Mouse (Mus musculus) heart, embryonic 13.5 days (tissue): ENCODE measurements around the gene B3galt1. TPM values are rescaled to one million over a fixed set of nuclear protein-coding genes. Genes with fewer than 3 reads are reported as not detected.

ENCODE experiments used
- ATAC-seq: fragments of 200-750 bp; cut with Nextera tagmentation; 2 replicates; pipeline ENCODE4 v1.8.0; 2017; ENCODE audit warnings: moderate TSS enrichment; ENCODE audit not compliant: insufficient number of reproducible peaks, low FRiP score, low TSS enrichment; ENCODE audit errors: extremely low read depth
- H3K27ac ChIP-seq: fragments of 300-500 bp; sonication (generic); replicated peaks from 2 replicates; pipeline ENCODE4 v1.5.1; 2015; ENCODE audit warnings: moderate library complexity, mild to moderate bottlenecking, inconsistent platforms
- H3K27me3 ChIP-seq: fragments of 300-500 bp; sonication (generic); replicated peaks from 2 replicates; pipeline ENCODE4 v1.6.1; 2015; ENCODE audit warnings: mild to moderate bottlenecking, inconsistent platforms
- H3K36me3 ChIP-seq: fragments of 300-500 bp; sonication (generic); 2 replicates; pipeline ENCODE4 v1.6.1; 2015; ENCODE audit warnings: mild to moderate bottlenecking, inconsistent platforms
- H3K4me1 ChIP-seq: fragments of 300-500 bp; sonication (generic); 2 replicates; pipeline ENCODE4 v1.6.1; 2015; ENCODE audit warnings: inconsistent platforms
- H3K4me2 ChIP-seq: fragments of 300-500 bp; sonication (generic); 2 replicates; pipeline ENCODE4 v1.6.1; 2015; ENCODE audit warnings: inconsistent platforms, mild to moderate bottlenecking, moderate library complexity
- H3K4me3 ChIP-seq: fragments of 300-500 bp; sonication (generic); 2 replicates; pipeline ENCODE4 v1.5.1; 2015; ENCODE audit warnings: moderate library complexity, mild to moderate bottlenecking, inconsistent platforms
- H3K9ac ChIP-seq: fragments of 300-500 bp; sonication (generic); 2 replicates; pipeline ENCODE4 v1.6.1; 2015; ENCODE audit warnings: inconsistent platforms, mild to moderate bottlenecking, moderate library complexity
- H3K9me3 ChIP-seq: fragments of 300-500 bp; sonication (generic); 2 replicates; pipeline ENCODE4 v1.6.1; 2016; ENCODE audit warnings: inconsistent platforms
- WGBS: fragments of 180-500 bp; shearing (Covaris S2); methylation state at CpG from one replicate; pipeline ENCODE4 v1.1.7; 2015; ENCODE audit warnings: mixed read lengths; 5-methylcytosine and 5-hydroxymethylcytosine counted together
- polyA plus RNA-seq: library from polyadenylated mRNA; unstranded; fragments of >200 nt; fragmentation: Nextera tagmentation; extraction: Ambion mirVana; gene quantifications from 2 replicates; pipeline ENCODE4 v1.2.1, GENCODE M21; 2015

The B3galt1 gene
- polyA plus RNA-seq, 1 experiment from 2014 or later = 6.0 TPM

GRCm38 (mm10) chr2:68005210-68005609 lies 439.5 kb downstream of the B3galt1 start:
- Histone ChIP-seq H3K9ac (no peak overlapping the region), H3K4me1 (no peaks in the 10 kb centered on the region), H3K4me3 (no peak overlapping the region), H3K27ac (no peak overlapping the region), H3K27me3 (no peaks in the 10 kb centered on the region), H3K9me3 (no peaks in the 10 kb centered on the region), H3K36me3 (no peaks in the 10 kb centered on the region), H3K4me2 (no peak overlapping the region)
- 89% methylated on average over 9 of the region's 9 CpGs for WGBS
- ATAC-seq = no peak

- no peaks in the 10 kb centered on the region for H3K9me3 ChIP-seq
- no peak overlapping the region for H3K4me2 ChIP-seq
- WGBS = 75% methylated on average over 7 of the region's 7 CpGs
- no peak overlapping the region for H3K27ac ChIP-seq
- ATAC-seq = no peak
- H3K9ac ChIP-seq = no peak overlapping the region
- no peaks in the 10 kb centered on the region for H3K27me3 ChIP-seq
- H3K4me1 ChIP-seq = no peaks in the 10 kb centered on the region
- no peaks in the 10 kb centered on the region for H3K36me3 ChIP-seq
- H3K4me3 ChIP-seq = no peak overlapping the region
Observed at GRCm38 (mm10) chr2:68005711-68006110, 440.0 kb downstream of the B3galt1 start.

GRCm38 (mm10) chr2:68011336-68011735 lies 445.7 kb downstream of the B3galt1 start:
- Histone ChIP-seq H3K9ac (no peak overlapping the region), H3K27ac (no peak overlapping the region), H3K27me3 (no peaks in the 10 kb centered on the region), H3K4me1 (no peaks in the 10 kb centered on the region), H3K36me3 (no peaks in the 10 kb centered on the region), H3K9me3 (no peaks in the 10 kb centered on the region), H3K4me3 (no peak overlapping the region), H3K4me2 (no peak overlapping the region)
- no peak for ATAC-seq
- WGBS = 75% methylated on average over 4 of the region's 4 CpGs

- no peak for ATAC-seq
- Histone ChIP-seq H3K9me3 (no peaks in the 10 kb centered on the region), H3K4me2 (no peak overlapping the region), H3K27me3 (no peaks in the 10 kb centered on the region), H3K36me3 (no peaks in the 10 kb centered on the region), H3K4me3 (no peak overlapping the region), H3K4me1 (no peaks in the 10 kb centered on the region), H3K9ac (no peak overlapping the region), H3K27ac (no peak overlapping the region)
- WGBS = 66% methylated on average over 5 of the region's 5 CpGs
Observed at GRCm38 (mm10) chr2:68020251-68020680, 454.6 kb downstream of the B3galt1 start.

- H3K4me1 ChIP-seq = no peaks in the 10 kb centered on the region
- no peak overlapping the region for H3K9ac ChIP-seq
- no peaks in the 10 kb centered on the region for H3K27me3 ChIP-seq
- no peak overlapping the region for H3K4me3 ChIP-seq
- WGBS = 81% methylated on average over 6 of the region's 6 CpGs
- H3K27ac ChIP-seq = no peak overlapping the region
- no peak for ATAC-seq
- H3K4me2 ChIP-seq = no peak overlapping the region
- H3K36me3 ChIP-seq = no peaks in the 10 kb centered on the region
- H3K9me3 ChIP-seq = no peaks in the 10 kb centered on the region
Observed at GRCm38 (mm10) chr2:68021541-68022152, 456.0 kb downstream of the B3galt1 start.

GRCm38 (mm10) chr2:68028811-68029210 lies 463.1 kb downstream of the B3galt1 start:
- H3K4me3 ChIP-seq = no peak overlapping the region
- no peak overlapping the region for H3K9ac ChIP-seq
- no peak overlapping the region for H3K27ac ChIP-seq
- no peaks in the 10 kb centered on the region for H3K4me1 ChIP-seq
- H3K36me3 ChIP-seq = no peaks in the 10 kb centered on the region
- no peak overlapping the region for H3K4me2 ChIP-seq
- ATAC-seq = no peak
- 86% methylated on average over 2 of the region's 2 CpGs for WGBS
- peaks cover 6% of the 10 kb centered on the region; the same call in 1 of the 2 replicates for H3K9me3 ChIP-seq
- H3K27me3 ChIP-seq = no peaks in the 10 kb centered on the region

GRCm38 (mm10) chr2:68034711-68035110 lies 469.0 kb downstream of the B3galt1 start:
- no peaks in the 10 kb centered on the region for H3K4me1 ChIP-seq
- no peak overlapping the region for H3K27ac ChIP-seq
- no peak overlapping the region for H3K4me3 ChIP-seq
- H3K36me3 ChIP-seq = no peaks in the 10 kb centered on the region
- ATAC-seq = no peak
- H3K27me3 ChIP-seq = no peaks in the 10 kb centered on the region
- H3K9ac ChIP-seq = no peak overlapping the region
- 71% methylated on average over 3 of the region's 3 CpGs for WGBS
- H3K9me3 ChIP-seq = peaks cover 5% of the 10 kb centered on the region; the same call in 1 of the 2 replicates
- H3K4me2 ChIP-seq = no peak overlapping the region

- WGBS = 78% methylated on average over 5 of the region's 5 CpGs
Observed at GRCm38 (mm10) chr2:68040752-68041151, 475.1 kb downstream of the B3galt1 start.

GRCm38 (mm10) chr2:68052481-68052880 lies 486.8 kb downstream of the B3galt1 start:
- ATAC-seq = no peak
- Histone ChIP-seq H3K36me3 (no peaks in the 10 kb centered on the region), H3K4me2 (no peak overlapping the region), H3K9me3 (no peaks in the 10 kb centered on the region), H3K9ac (no peak overlapping the region), H3K4me1 (no peaks in the 10 kb centered on the region), H3K4me3 (no peak overlapping the region), H3K27me3 (no peaks in the 10 kb centered on the region), H3K27ac (no peak overlapping the region)
- WGBS = 80% methylated on average over 6 of the region's 6 CpGs

More at GRCm38 (mm10) chr2:68040752-68041151, 475.1 kb downstream of the B3galt1 start:
- Histone ChIP-seq H3K4me3 (no peak overlapping the region), H3K27me3 (no peaks in the 10 kb centered on the region), H3K4me1 (no peaks in the 10 kb centered on the region), H3K36me3 (no peaks in the 10 kb centered on the region), H3K4me2 (no peak overlapping the region), H3K9ac (no peak overlapping the region), H3K27ac (no peak overlapping the region), H3K9me3 (no peaks in the 10 kb centered on the region)
- no peak for ATAC-seq

GRCm38 (mm10) chr2:68053243-68053642 lies 487.6 kb downstream of the B3galt1 start:
- H3K9ac ChIP-seq = no peak overlapping the region
- ATAC-seq = no peak
- no peak overlapping the region for H3K27ac ChIP-seq
- WGBS = 56% methylated on average over 3 of the region's 3 CpGs
- H3K36me3 ChIP-seq = no peaks in the 10 kb centered on the region
- no peak overlapping the region for H3K4me2 ChIP-seq
- no peaks in the 10 kb centered on the region for H3K27me3 ChIP-seq
- no peak overlapping the region for H3K4me3 ChIP-seq
- H3K4me1 ChIP-seq = no peaks in the 10 kb centered on the region
- no peaks in the 10 kb centered on the region for H3K9me3 ChIP-seq

- Histone ChIP-seq H3K4me1 (no peaks in the 10 kb centered on the region), H3K4me2 (no peak overlapping the region), H3K9ac (no peak overlapping the region), H3K4me3 (no peak overlapping the region), H3K27me3 (no peaks in the 10 kb centered on the region), H3K9me3 (no peaks in the 10 kb centered on the region), H3K36me3 (no peaks in the 10 kb centered on the region), H3K27ac (no peak overlapping the region)
- ATAC-seq = no peak
- 80% methylated on average over 4 of the region's 4 CpGs for WGBS
Observed at GRCm38 (mm10) chr2:68061341-68061740, 495.7 kb downstream of the B3galt1 start.
